Mouse (Mus musculus): ENCODE measurements around the gene Mbnl1.

GRCm38 (mm10) chr3:60639135-60639534, 166.5 kb downstream of the Mbnl1 start:
- TF ChIP-seq CTCF (IDR thresholded peaks at IDR 0.05; ENCODE audit: low read depth, low read length) (no peak), POLR2A (IDR thresholded peaks at IDR 0.05; ENCODE audit: borderline replicate concordance, low read depth, low read length) (no peak)

All from bone marrow macrophage, adult 2 months (primary cell).